Mouse (Mus musculus): ENCODE measurements at regions not wholly inside any gene's neighbourhood (a gene's known extent, or its start where the extent isn't known, plus 50 kb on each side); places are given as distances from the start of the nearest gene placed in this dataset.
A peak's percentile ranks its signal among the peaks of the same experiment; 100 is the strongest.
"Not testable (repeated sequence)": the region's sequence is repeated elsewhere in the genome, so short reads cannot be mapped to it uniquely, and the experiment has no call there.

DNA sequence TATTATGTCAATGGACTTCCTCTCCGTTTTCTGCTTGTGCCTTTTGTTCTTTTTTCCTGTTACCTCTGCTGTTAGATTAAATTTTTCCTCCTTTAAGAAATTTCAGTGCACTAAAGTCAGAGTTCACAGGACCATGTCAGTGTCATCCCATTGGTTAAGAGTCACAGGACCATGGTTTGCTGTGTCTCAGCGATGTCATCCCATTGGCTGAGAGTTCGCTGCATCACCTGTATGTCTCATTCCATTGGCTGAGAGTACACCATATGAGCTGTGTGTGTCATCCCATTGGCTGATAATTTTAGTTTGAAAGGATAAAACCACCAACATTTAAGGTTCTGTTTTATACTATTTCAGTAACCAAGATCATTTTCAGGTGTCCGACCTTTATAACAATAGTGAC is 50.7 kb upstream of the Jade1 start:
- DNase-seq (ENCODE audit: low read depth) = no peak

DNA sequence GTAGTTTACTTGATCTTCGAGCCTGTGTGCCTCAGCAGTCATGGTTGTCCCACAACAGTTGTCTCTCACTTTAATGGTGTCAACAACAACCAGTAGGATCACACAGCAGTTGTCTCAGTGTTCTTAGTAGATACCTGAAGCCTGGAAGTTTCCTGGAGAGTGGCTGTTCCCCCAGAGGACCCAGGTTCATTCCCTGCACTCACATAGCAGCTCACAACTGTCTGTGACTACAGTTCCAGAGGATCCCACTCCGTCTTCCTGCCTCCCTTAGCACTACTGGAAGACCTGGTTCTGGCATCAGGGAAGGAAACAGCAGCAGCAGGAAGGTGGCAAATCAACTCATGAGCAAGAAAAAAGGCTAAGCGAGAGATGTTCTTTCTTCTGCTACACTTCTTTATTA is 53.4 kb upstream of the Jade1 start:
- DNase-seq (ENCODE audit: low read depth) = no peak

DNA sequence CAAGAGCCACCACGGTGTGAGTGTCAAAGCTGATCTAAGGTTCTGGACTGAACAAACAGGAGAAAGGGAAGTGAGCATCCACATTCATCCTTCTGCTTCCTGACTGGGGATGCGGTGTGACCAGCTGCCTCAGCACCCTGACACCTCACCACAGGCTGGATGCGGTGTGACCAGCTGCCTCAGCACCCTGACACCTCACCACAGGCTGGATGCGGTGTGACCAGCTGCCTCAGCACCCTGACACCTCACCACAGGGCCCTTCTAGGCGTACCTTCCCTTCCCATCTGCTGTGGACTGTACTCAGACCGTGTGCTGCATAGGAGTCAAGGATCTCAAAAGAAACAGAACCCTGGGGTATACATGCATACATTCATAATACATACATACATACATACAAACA is 53.9 kb upstream of the Jade1 start:
- DNase-seq (ENCODE audit: low read depth) = not testable (repeated sequence)

DNA sequence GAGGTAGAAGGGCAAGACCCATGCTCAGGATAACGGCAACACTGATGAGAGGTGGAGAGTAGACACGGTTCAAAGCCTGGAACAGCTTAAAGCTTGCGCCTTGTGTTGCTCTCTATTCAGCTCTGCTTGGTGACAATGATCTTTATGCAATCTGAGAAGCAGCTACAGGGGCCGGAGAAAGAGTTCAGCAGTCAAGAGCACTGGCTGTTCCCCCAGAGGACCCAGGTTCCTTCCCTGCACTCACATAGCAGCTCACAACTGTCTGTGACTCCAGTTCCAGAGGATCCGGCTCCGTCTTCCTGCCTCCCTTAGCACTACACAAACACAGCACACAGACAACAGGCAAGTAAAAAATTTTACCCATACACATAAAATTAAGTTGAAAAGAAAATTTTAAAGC is 54.4 kb upstream of the Jade1 start:
- DNase-seq (ENCODE audit: low read depth) = no peak

DNA sequence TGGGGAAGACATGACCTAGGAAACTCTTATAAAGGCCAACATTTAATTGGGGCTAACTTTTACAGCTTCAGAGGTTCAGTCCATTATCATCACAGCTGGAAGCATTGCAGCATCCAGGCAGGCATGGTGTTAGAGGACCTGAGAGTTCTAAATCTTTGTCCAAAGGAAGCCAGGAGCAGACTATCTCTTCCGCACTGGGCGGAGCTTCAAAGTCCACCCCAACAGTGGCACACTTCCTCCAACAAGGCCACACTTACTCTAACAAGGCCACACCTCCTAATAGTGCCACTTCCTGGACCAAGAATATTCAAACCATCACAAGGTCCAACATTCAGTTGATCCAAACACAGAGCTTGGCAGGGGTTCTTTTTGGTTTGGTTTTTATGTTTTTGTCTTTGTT is 55.9 kb upstream of the Jade1 start:
- no peak for DNase-seq (ENCODE audit: low read depth)

DNA sequence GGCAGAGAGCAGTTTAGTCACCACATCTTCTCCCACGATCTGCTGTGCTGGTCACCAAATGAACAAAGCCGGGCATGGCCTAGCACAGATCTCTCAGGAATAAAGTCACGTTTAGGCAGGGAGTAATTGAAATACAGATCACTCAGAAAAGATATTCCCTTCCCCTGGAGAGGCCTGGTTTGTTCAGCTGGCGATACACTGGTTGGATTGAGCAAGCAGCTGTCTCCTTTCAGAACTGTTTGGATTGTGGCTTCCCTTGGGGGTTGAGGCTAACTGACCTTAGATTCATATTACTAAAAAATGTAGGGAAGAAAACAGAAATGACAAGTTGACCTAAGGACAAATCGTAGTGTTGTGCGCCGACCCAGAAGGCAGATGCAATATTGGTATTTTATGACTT is 56.7 kb upstream of the Jade1 start:
- no peak for DNase-seq (ENCODE audit: low read depth)

DNA sequence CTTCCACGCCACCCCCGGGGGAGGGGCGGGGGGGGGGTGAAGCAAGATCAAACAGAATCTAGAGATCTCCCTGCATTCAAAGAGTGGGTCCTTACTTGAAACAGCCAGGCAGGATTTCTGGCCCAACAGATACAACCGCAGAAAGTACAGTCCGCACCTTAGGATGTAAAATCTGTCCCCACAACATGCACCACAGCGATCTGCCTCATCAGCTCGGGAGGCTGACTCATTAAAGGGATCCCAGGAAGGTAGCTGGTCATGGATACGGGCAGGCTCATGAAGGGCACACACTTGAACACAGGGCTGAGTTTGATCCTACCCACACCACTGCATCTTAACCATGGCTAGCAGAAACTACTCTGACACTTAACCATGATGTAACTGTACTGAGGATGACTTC is 57.8 kb upstream of the Jade1 start:
- no peak for DNase-seq (ENCODE audit: low read depth)

DNA sequence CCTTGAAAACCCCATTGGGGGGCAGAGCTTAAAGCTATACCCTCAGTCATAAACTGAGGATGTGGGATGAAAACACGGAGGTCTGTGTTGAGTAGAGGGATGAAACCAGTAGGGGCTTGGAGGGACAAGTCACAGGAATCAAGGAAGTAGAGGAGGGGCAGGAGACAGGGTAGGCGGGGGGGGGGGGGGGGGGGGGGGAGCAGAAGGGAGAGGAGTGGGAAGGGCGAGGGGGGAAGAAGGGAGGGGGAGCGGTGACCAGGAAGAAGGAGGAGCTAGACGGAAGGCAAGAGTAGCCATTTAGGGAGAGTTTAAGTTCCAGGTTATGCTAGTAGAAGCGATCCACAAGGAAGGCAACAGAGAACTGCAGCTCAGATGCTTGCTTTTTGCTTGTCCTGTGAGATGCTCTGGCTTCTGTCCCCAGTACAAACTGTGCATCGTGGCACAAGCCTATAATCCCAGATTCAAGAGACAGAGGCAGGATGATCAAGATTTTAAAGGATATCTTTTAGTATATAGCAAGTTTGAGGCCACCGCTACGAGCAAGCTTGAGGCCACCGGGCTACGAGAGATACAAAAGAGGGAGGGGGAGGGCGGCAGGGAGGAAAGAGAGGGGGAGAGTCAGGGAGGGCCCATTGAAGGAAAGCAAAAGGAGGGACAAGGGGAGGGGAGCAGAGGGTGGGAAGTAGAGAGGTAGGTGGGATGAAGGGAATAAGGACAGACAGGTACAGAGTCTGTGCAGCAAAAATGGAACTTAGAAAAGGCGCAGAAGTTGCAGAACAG is 58.4 kb upstream of the Jade1 start:
- peak; percentile 3 for DNase-seq (ENCODE audit: low read depth)

DNA sequence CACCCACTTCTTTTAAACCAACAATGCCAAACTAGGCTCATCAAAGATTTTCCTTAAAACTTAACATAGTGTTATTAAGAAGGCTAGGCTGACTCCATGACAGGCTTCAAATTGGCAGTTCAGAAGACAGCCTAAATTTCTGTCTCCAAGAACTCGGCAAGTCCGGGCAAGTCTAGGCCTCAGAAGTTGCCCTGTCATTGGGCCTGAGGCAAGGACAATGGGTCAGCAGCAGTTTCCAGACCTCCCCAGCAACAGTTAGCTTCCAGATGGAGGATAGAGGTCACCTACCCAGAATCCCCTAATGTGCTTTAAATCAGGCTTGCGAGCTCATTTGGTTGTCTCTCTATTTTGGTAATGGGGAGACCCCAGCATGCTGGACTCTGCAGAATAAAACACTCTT is 59.6 kb upstream of the Jade1 start:
- DNase-seq (ENCODE audit: low read depth) = no peak

DNA sequence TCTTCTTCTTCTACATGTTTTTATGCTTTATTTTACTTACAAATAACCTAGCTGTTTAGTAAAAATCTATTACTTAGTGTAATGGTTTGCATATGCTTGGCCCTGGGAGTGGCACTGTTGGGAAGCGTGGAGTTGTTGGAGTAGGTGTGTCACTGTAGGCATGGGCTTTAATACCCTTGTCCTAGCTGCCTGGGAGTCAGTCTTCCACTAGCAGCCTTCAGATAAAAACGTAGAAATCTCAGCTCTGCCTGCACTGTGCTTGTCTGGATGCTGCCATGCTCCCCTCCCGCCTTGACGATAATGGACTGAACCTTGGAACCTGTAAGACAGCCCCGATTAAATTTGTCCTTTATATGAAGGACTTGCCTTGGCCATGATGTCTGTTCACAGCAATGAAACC is 60.4 kb upstream of the Jade1 start:
- no peak for DNase-seq (ENCODE audit: low read depth)

DNA sequence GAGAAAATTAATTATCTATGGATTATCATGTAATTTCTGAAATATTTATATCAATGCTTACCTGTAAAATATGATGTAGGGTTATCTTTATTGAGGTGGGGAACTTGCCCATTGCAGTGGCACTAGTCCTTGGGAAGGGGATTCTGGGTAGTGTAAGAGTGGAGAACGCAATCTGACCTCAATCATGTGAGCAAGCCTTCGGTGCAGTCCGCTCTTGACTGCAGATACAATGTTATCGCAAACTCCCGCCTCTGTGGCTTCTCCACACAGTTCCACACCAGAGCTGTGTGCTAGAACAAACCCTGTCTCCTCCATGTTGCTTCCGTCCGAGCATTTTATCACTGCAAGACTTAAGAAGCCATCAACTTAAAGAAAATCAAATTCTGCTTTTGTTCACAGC is 62.1 kb upstream of the Jade1 start:
- DNase-seq (ENCODE audit: low read depth) = no peak

DNA sequence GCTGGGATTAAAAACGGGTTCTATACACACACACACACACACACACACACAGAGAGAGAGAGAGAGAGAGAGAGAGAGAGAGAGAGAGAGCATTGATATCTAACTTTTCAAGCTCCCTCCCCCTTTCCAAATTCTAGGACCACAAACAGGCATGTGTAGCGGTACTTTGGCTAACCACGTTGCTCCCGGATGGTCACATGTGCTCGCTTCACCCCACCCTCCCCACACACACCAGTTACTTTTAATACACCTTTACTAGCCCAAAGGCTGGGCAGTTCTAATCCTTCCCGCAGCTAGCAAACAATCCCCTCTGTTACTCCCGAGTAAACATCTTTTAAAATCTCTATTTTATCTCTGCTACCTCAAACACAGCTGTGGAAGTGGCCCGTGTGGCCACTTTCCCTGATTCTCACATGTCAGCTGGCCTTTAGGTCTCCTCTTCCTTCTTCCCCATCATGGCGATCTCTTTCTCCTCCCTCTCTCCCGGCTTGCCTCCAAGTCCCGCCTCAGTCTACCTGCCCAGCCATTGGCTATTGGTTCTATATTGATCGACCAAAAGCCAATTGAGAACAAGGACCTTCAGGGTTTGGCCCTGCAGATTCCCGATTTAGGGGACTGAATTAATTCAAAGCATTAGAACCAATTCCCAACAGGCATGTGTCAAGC is 62.7 kb upstream of the Jade1 start:
- DNase-seq (ENCODE audit: low read depth) = no peak

DNA sequence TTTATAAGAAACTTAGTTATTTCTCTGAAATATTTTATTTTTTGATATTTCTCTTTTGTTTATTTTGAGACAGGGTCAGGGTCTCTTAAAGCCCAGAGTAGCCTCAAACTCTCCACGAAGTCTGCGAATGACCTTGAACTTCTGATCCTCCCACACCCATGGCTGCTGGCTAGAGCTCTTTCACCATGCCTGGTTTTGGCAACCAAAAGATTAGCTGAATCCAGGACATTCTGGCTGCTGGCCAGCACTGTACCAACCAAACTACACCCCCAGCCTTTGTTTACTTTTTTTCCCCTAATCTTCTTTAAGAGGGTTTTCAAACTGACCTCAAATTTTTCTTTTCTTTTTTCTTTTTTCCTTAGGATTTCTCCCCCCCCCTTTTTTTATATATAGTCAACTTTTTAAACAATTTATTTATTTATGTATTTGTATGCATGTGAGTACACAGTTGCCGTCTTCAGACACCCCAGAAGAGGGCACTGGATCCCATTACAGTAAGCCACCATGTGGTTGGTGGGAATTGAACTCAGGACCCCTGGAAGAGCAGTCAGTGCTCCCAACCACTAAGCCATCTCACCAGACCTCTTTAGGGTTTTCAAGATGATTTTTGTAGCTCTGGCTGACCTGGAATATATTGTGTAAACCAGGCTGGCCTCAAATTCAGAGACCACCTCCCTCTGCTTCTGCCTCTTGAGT is 63.4 kb upstream of the Jade1 start:
- DNase-seq (ENCODE audit: low read depth) = no peak

DNA sequence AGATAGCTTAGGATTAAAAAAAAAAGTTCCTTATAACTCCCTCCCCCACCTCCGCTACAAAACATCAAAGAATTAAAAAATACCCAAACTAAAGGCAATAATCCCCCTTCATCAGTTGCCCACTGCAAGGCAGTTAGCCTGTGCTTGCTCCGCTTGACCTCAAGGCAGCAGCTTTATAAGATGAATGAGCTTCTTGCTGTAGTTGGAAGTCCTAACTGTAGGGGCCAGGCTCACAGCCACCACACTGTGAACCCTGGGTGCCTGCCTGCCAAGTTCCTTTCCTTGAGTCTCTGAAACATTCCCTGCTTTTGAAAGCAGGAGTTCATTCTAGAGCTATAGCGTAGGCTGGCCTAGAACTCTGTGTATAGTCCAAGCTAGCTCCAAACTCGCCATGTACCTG is 64.3 kb upstream of the Jade1 start:
- no peak for DNase-seq (ENCODE audit: low read depth)

DNA sequence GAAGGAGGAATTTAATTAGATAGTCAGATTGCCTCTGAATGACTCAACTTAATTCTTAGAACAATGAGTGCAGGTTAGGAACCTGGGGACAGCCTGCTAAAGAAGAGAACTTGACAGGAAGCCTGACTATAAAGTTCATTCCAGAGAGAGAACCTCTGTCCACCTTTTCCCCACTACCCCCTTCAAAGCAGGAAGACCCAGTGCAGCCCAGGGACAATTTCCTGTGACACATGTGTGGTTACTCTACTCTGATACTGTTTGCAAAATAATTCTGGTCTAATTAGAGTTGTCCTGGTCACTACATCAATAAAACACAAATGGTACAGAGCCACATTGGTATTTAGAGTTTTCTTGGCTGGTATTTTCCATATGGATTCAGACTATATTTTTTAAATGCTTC is 65.5 kb upstream of the Jade1 start:
- no peak for DNase-seq (ENCODE audit: low read depth)

DNA sequence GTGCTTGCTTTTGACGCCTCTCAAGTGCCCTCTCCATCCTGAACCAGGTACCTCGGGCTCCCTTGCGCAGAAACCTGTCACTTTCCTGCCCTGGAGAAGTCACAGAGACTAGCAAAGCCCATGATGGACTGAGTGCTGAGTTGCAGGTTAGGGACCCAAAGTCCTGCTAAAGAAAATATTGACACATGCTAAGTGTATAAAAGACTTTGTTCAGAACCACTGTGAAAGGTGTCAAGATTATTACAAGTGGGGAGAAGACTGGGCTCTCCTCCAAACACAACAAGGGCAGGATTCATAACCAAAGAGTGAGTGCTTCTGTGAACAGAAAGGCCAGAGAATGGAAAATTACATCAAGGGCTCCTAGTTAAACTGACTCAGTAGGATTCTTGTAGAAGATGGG is 66.0 kb upstream of the Jade1 start:
- no peak for DNase-seq (ENCODE audit: low read depth)

DNA sequence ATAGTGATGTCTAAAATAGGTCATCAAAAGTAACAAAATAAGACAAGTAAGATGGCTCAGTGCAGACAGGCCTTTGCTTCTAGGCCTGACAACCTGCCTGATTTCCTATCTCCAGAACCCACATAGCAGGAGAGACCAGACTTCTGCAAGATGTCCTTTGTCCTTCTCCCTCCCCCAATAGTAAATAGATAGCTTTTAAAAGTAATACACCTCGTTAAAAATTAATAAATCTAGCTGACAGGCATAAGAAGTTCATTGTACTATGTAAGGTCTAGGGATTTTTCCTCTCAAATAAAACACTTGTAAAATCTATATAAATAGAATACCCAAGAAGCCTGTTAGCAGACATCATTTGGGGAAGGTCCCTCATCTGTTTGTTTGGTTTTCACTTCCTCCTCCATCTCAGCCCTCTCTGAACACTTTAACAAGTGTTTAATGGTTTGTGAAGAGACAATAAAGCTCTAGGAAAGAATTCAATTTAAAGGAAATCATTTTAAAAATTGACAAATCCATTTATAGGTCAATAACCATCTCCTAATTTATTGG is 67.2 kb upstream of the Jade1 start:
- no peak for DNase-seq (ENCODE audit: low read depth)

DNA sequence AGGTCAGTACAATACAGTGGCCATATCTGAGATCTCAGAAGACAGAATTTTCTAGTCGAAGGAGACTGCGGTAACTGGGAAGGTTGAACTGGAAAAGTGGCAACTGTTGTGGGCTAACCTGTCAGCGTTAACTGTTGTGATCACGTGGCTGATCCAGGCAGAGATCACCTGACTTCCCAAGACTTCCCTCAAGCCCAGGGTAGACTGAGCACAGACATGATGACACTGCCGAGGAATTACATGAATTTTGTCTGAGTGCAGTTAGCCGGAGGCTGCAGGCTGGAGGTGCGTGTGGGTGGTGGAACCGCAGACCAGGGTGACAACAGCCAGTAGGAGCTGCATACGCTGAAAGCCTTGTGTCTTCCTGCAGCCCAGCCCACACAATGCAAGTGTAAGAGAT is 70.6 kb upstream of the Jade1 start:
- no peak for DNase-seq (ENCODE audit: low read depth)

DNA sequence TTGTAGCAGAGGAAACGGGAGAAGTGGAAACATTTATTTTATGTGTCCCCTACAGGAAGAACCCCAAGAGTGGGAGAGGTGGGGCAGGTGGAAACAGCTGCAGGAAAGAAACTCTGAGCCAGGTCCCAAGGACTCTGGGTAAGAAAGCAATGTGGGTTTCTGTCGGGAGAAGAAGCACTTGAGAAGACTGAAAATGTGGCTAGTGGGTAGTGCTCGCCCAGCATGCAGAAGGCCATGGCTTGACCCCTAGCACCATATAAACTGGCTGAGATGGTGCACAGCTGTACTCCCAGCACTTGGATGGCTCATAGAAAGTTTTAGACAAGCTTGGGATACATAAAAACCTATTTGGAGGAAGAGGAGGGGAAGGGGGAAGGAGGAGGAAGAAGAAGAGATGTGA is 71.9 kb upstream of the Jade1 start:
- no peak for DNase-seq (ENCODE audit: low read depth)

DNA sequence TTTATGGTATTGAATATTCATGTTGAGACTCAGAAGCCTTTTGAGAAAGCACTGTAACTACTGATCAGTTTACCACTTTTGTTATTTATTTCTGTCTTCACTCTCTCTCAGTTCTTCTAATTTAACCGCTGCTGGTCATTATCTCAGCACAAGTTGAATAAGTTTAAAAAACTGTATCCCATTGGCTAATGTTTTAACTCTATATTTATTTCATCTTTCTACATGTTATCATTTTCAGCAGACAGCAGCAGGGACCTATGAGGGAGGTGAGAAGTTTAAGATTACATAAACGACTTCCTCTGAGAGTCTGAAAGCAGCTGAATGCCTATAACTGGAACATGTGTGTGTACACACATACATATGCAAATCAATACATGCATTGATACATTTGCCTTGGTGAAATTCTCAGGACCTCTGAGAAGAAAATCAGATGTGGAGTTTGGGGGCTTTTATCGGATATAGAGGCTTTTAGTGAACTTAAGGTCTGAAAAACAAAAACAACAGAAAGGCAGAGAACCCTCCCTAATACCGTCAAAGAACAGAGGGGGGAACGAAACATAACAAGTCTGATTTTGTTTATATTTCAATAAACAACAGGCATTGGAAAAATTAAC is 72.5 kb upstream of the Jade1 start:
- DNase-seq (ENCODE audit: low read depth) = no peak

DNA sequence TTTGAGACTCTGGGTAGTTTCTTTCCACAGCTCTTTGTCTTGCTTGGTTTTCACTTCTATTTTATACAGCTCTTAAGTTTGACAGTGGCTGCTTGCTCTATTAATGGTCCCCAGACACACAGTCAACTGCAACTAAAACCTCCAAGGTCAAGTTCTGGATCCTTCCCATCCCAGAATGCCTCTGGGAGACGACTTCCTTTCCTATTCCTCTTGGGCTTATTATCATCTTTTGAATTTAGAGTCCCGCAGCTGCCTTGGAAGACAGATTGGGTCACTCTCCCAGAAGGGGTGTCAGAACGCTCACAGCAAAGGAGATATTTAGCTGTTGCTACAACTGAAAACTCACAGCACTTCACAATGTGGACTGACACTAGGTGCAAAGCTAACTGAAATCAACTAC is 75.3 kb upstream of the Jade1 start:
- DNase-seq (ENCODE audit: low read depth) = no peak

DNA sequence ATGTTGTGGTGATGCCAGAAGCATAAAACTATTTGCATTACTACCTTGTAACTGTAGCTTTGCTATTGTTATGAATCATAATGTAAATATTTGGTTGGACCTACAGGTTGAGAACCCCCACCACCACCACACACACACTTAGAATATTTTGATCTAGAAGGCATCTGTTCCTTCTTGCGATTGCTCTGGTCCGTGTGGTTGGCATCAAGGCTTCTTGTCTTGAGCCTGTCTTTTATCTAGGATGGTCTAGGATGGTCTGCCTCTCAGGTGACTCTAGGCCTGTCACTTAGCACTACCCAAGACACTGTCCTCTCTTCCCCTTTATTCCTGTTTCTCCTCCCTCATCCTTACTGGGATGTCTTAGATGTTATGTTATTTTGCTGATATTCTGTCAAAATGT is 76.6 kb upstream of the Jade1 start:
- no peak for DNase-seq (ENCODE audit: low read depth)

DNA sequence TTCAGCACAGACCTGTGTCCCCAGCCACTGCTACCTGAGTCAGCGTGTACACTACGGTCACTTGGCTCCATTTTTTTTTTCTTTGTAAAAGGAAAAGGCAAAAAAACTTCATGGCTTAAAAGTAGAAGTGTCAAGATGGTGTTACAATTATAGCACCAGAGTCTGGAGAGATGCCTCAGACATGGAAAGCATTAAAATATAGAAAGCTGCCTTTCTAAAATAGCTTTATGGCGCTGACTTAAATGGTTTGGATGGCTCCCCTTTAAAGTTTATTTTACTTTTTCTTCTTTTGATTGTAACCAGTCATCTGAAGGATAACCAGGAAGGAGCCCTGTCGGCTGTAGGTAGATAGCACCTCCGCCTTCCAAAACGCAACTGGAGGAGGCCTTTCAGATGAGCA is 79.0 kb upstream of the Jade1 start:
- no peak for DNase-seq (ENCODE audit: low read depth)
